In the genomic region with DNA sequence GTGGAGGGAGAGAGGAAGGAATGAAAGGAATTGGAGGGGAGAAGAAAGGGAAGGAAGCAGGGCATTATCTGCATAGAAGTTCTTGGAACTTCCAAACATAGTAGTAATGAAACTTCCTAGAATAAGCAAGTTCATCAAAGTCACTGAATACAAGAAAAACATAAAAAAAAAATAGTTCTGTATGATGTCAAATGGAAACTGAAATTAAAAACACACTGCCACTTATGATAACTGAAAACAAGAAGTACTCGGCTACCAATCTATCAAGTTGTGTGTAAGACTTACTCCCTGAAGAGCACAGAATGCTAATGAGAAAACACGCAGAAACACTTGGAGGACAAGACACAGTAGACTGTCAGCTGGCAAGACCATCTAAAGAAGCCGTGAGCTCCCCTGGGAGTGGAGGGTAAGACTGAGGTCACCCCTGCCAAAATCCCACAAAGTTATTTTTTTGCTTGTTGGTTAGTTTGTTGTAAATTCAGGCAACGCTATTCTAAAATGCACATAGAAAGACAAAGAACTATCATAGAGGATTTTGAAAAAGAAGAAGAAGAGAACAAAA, we compare ENCODE assay signal across 29 mouse cellular contexts.
"Had no signal": no experiment of that assay in that cellular context is flagged by ENCODE, and none has a peak within 500 bp of the region (broad histone marks: within the 10 kb centered on the region; RNA-seq: fewer than 3 reads in every experiment).

No protein-coding gene starts in this region.

- H3K27me3 ChIP-seq: heart, embryonic 13.5 days; heart, embryonic 15.5 days; hindbrain, embryonic 15.5 days; intestine, embryonic 15.5 days; kidney, embryonic 15.5 days; limb, embryonic 13.5 days; limb, embryonic 15.5 days; liver, embryonic 13.5 days; liver, embryonic 15.5 days had no signal

- H3K27ac ChIP-seq: heart, adult 2 months; heart, embryonic 13.5 days; heart, embryonic 15.5 days; hindbrain, embryonic 13.5 days; hindbrain, embryonic 15.5 days; hindbrain, postnatal 0 days; intestine, embryonic 15.5 days; kidney, embryonic 15.5 days; kidney, postnatal 0 days; limb, embryonic 13.5 days; limb, embryonic 15.5 days; liver, embryonic 13.5 days; liver, embryonic 15.5 days had no signal

- H3K9me3 ChIP-seq: heart, embryonic 15.5 days; hindbrain, embryonic 13.5 days; hindbrain, embryonic 15.5 days; intestine, embryonic 15.5 days; kidney, embryonic 15.5 days; limb, embryonic 13.5 days; limb, embryonic 15.5 days; liver, embryonic 13.5 days; liver, embryonic 15.5 days had no signal

- H3K4me3 ChIP-seq: heart, adult 2 months; heart, embryonic 13.5 days; heart, embryonic 15.5 days; hindbrain, embryonic 13.5 days; hindbrain, embryonic 15.5 days; intestine, embryonic 15.5 days; kidney, embryonic 15.5 days; limb, embryonic 13.5 days; limb, embryonic 15.5 days; liver, embryonic 13.5 days; liver, embryonic 15.5 days had no signal

- H3K4me2 ChIP-seq: heart, embryonic 11.5 days; heart, embryonic 13.5 days; heart, embryonic 15.5 days; hindbrain, embryonic 13.5 days; hindbrain, embryonic 15.5 days; intestine, embryonic 15.5 days; kidney, embryonic 15.5 days; limb, embryonic 13.5 days; limb, embryonic 15.5 days; liver, embryonic 11.5 days; liver, embryonic 13.5 days; liver, embryonic 15.5 days had no signal

- H3K9ac ChIP-seq: heart, embryonic 13.5 days; heart, embryonic 15.5 days; hindbrain, embryonic 13.5 days; hindbrain, embryonic 15.5 days; intestine, embryonic 15.5 days; kidney, embryonic 15.5 days; limb, embryonic 13.5 days; limb, embryonic 15.5 days; liver, embryonic 13.5 days; liver, embryonic 15.5 days had no signal

- H3K4me1 ChIP-seq: heart, embryonic 13.5 days; heart, embryonic 15.5 days; intestine, embryonic 15.5 days; liver, embryonic 13.5 days; liver, embryonic 15.5 days had no signal

- DNase-seq: gastrocnemius, postnatal 14 days; gastrocnemius, postnatal 36 days; heart, adult 11 months; heart, adult 2 months; heart, postnatal 14 days; heart, postnatal 36 days; kidney, adult 18-20 months; kidney, adult 9 months; kidney, postnatal 14 days; kidney, postnatal 36 days; layer of hippocampus, adult 9-11 months; layer of hippocampus, postnatal 36 days; left cerebral cortex, postnatal 4 days; liver, embryonic 13.5 days had no signal

- H3K36me3 ChIP-seq: heart, embryonic 13.5 days; heart, embryonic 15.5 days; hindbrain, embryonic 13.5 days; hindbrain, embryonic 15.5 days; intestine, embryonic 15.5 days; kidney, embryonic 15.5 days; limb, embryonic 13.5 days; limb, embryonic 15.5 days; liver, embryonic 13.5 days; liver, embryonic 15.5 days had no signal

- ATAC-seq: hindbrain, postnatal 0 days; inflammation-experienced regulatory T-cells, adult 6 months; intestine, embryonic 15.5 days; intestine, postnatal 0 days had no signal
